Mouse (Mus musculus) small intestine, adult 2 months (tissue): ENCODE data around the gene Drap1.

Source experiments
- CTCF ChIP-seq: fragments of 200-500 bp; IDR thresholded peaks from 2 replicates; pipeline ENCODE4 v1.5.1; 2012; ENCODE audit warnings: low read depth, mild to moderate bottlenecking, control low read depth, inconsistent platforms, low read length, moderate library complexity, mixed read lengths; ENCODE audit not compliant: insufficient replicate concordance, insufficient read length; ENCODE audit errors: extremely low read depth
- POLR2A ChIP-seq: fragments of 200-500 bp; IDR thresholded peaks from 2 replicates; pipeline ENCODE4 v1.6.1; 2012; ENCODE audit warnings: low read depth, mild to moderate bottlenecking, control low read depth, inconsistent platforms, low read length, moderate library complexity

- TF ChIP-seq CTCF (no peak), POLR2A (no peak)
These were observed 27.0 kb upstream of the Drap1 start for GRCm38 (mm10) chr19:5451766-5452165.
